Mouse (Mus musculus) cortical plate, adult 2 months (tissue): ENCODE results near the gene Gm27021.

Experiments
- CTCF ChIP-seq: fragments of 200-500 bp; IDR thresholded peaks from 2 replicates; pipeline ENCODE4 v1.5.1; 2011; ENCODE audit warnings: mild to moderate bottlenecking, control low read depth, low read length; ENCODE audit not compliant: insufficient read depth; ENCODE audit errors: extremely low read depth
- POLR2A ChIP-seq: fragments of 200-500 bp; IDR thresholded peaks from 2 replicates; pipeline ENCODE4 v1.6.1; 2011; ENCODE audit warnings: mild to moderate bottlenecking, low read length, control low read depth; ENCODE audit not compliant: insufficient read depth; ENCODE audit errors: extremely low read depth

GRCm38 (mm10) chr8:120559654-120560053 lies 108.2 kb downstream of the Gm27021 start:
- TF ChIP-seq CTCF (no peak), POLR2A (no peak)
